In the genomic region with DNA sequence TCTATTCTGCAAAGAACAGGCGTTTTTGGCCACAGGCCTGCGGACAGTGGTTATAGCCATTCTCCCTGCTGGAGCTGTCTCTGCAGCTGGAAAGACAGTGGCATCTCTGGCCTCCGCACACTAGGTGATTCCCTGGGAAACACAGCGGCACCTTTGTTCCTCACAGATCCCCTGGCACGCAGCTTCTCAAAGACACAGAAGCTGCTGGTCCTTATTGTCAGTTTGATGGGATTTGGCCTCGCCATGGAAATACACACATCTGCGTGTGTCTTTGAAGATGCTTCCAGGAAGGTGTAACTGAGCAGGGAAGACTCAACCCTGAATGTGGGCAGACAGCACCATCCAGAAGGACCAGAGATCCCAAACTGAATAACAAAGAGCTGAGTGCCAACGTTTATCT, we compare ENCODE assay signal across 11 mouse cellular contexts. TPM values are rescaled to one million over a fixed set of nuclear protein-coding genes. Genes with fewer than 3 reads are reported as not detected.
DNase-seq lines count a peak whose midpoint lies in the region; ATAC-seq and TF ChIP-seq lines count a peak whose summit lies in the region.
"Had no signal": no experiment of that assay in that cellular context is flagged by ENCODE, and none has a peak within 500 bp of the region (broad histone marks: within the 10 kb centered on the region; RNA-seq: fewer than 3 reads in every experiment).

No protein-coding gene starts in this region.

- H3K36me3 ChIP-seq in hindbrain, embryonic 14.5 days (replicated peaks; ENCODE audit: control insufficient read depth, insufficient read depth) = 0 out of 2 replicates have a peak, but pooled peaks cover 8% of the 10 kb centered on the region
- peaks cover 23% of the 10 kb centered on the region for H3K36me3 ChIP-seq in hindbrain, embryonic 10.5 days
- peaks cover 8% of the 10 kb centered on the region for H3K36me3 ChIP-seq in midbrain, embryonic 12.5 days
- H3K36me3 ChIP-seq in midbrain, embryonic 10.5 days = peaks cover 36% of the 10 kb centered on the region
- H3K36me3 ChIP-seq in stomach, embryonic 16.5 days (ENCODE audit: control insufficient read depth, insufficient read depth, low read length) = no peaks in the 10 kb centered on the region

- H3K27me3 ChIP-seq in cerebellum, adult 2 months (ENCODE audit: control insufficient read depth, insufficient read depth, low read length) = no peaks in the 10 kb centered on the region
- no peaks in the 10 kb centered on the region for H3K27me3 ChIP-seq in hindbrain, embryonic 14.5 days (ENCODE audit: control insufficient read depth, insufficient read depth, low read length)
- no peaks in the 10 kb centered on the region for H3K27me3 ChIP-seq in hindbrain, embryonic 10.5 days (ENCODE audit: insufficient read depth, poor library complexity, severe bottlenecking)
- H3K27me3 ChIP-seq in midbrain, embryonic 12.5 days = no peaks in the 10 kb centered on the region
- no peaks in the 10 kb centered on the region for H3K27me3 ChIP-seq in midbrain, embryonic 10.5 days (ENCODE audit: low read depth, poor library complexity, severe bottlenecking)
- H3K27me3 ChIP-seq in stomach, embryonic 16.5 days (ENCODE audit: control insufficient read depth, insufficient read depth, low read length) = no peaks in the 10 kb centered on the region
- H3K27me3 ChIP-seq: megakaryocyte, embryonic 14.5 days had no signal

- H3K4me2 ChIP-seq in hindbrain, embryonic 14.5 days (replicated peaks) = no peak overlapping the region
- H3K4me2 ChIP-seq in midbrain, embryonic 12.5 days (replicated peaks) = no peak overlapping the region
- H3K4me2 ChIP-seq in stomach, embryonic 16.5 days (ENCODE audit: low read depth, low read length) = no peak overlapping the region

- no peak for DNase-seq in cerebellum, adult 2 months
- no peak for DNase-seq in cerebellum, postnatal 25 days
- DNase-seq in hindbrain, embryonic 14.5 days (ENCODE audit: low spot score) = no peak
- DNase-seq in hindbrain, embryonic 10.5 days (ENCODE audit: low spot score) = no peak
- DNase-seq in midbrain, embryonic 10.5 days (ENCODE audit: low spot score) = no peak
- no peak for DNase-seq in spleen, postnatal 4 days (ENCODE audit: low spot score in 2 of 2)
- DNase-seq: cerebellum, postnatal 14 days had no signal

- no peak overlapping the region for H3K9ac ChIP-seq in hindbrain, embryonic 14.5 days
- H3K9ac ChIP-seq in midbrain, embryonic 12.5 days (replicated peaks) = no peak overlapping the region
- H3K9ac ChIP-seq in stomach, embryonic 16.5 days (ENCODE audit: low read length) = no peak overlapping the region

- no peak for ATAC-seq in hindbrain, embryonic 14.5 days (ENCODE audit: low FRiP score)
- no peak for ATAC-seq in midbrain, embryonic 12.5 days (ENCODE audit: low FRiP score, low read depth)
- ATAC-seq in stomach, embryonic 16.5 days (ENCODE audit: insufficient read depth, low FRiP score) = no peak
- ATAC-seq: intestine, postnatal 0 days had no signal

- peak overlapping the region; percentile 0; the same call in 1 of the 2 replicates for H3K27ac ChIP-seq in cerebellum, adult 2 months (ENCODE audit: insufficient read depth, low read length)
- H3K27ac ChIP-seq in hindbrain, embryonic 14.5 days = peak overlapping the region; percentile 10; the same call in 1 of the 2 replicates
- no peak overlapping the region for H3K27ac ChIP-seq in hindbrain, embryonic 10.5 days
- H3K27ac ChIP-seq in midbrain, embryonic 12.5 days (replicated peaks) = 0 out of 2 replicates have a peak overlapping the region, but pooled peaks have one; percentile 17
- H3K27ac ChIP-seq in midbrain, embryonic 10.5 days (replicated peaks) = no peak overlapping the region; the same call in 1 of the 2 replicates
- H3K27ac ChIP-seq in stomach, embryonic 16.5 days (ENCODE audit: low read length) = peak overlapping the region; percentile 26; the same call in 1 of the 2 replicates

- no peak overlapping the region for H3K4me3 ChIP-seq in cerebellum, adult 2 months (replicated peaks; ENCODE audit: insufficient read depth, low read depth, low read length)
- no peak overlapping the region for H3K4me3 ChIP-seq in hindbrain, embryonic 14.5 days (replicated peaks; ENCODE audit: low read length)
- H3K4me3 ChIP-seq in hindbrain, embryonic 10.5 days = no peak overlapping the region
- no peak overlapping the region for H3K4me3 ChIP-seq in midbrain, embryonic 12.5 days
- H3K4me3 ChIP-seq in midbrain, embryonic 10.5 days = no peak overlapping the region
- H3K4me3 ChIP-seq in stomach, embryonic 16.5 days (replicated peaks; ENCODE audit: low read length) = no peak overlapping the region
- H3K4me3 ChIP-seq: megakaryocyte, embryonic 14.5 days had no signal

- H3K4me1 ChIP-seq in cerebellum, adult 2 months (ENCODE audit: control insufficient read depth, insufficient read depth, low read length) = peaks cover 66% of the 10 kb centered on the region
- H3K4me1 ChIP-seq in hindbrain, embryonic 14.5 days (replicated peaks; ENCODE audit: control insufficient read depth, insufficient read depth, low read length) = peaks cover 20% of the 10 kb centered on the region
- H3K4me1 ChIP-seq in hindbrain, embryonic 10.5 days (replicated peaks) = peaks cover 30% of the 10 kb centered on the region
- peaks cover 19% of the 10 kb centered on the region for H3K4me1 ChIP-seq in midbrain, embryonic 12.5 days
- H3K4me1 ChIP-seq in midbrain, embryonic 10.5 days = peaks cover 19% of the 10 kb centered on the region
- peaks cover 16% of the 10 kb centered on the region for H3K4me1 ChIP-seq in stomach, embryonic 16.5 days (ENCODE audit: control insufficient read depth, insufficient read depth, low read length)

- no peaks in the 10 kb centered on the region for H3K9me3 ChIP-seq in hindbrain, embryonic 14.5 days (ENCODE audit: control insufficient read depth, low read length)
- no peaks in the 10 kb centered on the region for H3K9me3 ChIP-seq in hindbrain, embryonic 10.5 days
- no peaks in the 10 kb centered on the region for H3K9me3 ChIP-seq in midbrain, embryonic 12.5 days
- no peaks in the 10 kb centered on the region for H3K9me3 ChIP-seq in midbrain, embryonic 10.5 days (replicated peaks)
- H3K9me3 ChIP-seq in stomach, embryonic 16.5 days (replicated peaks; ENCODE audit: control insufficient read depth, low read length) = no peaks in the 10 kb centered on the region
- H3K9me3 ChIP-seq: megakaryocyte, embryonic 14.5 days had no signal

- no peak for TF ChIP-seq CTCF in cerebellum, adult 2 months (IDR thresholded peaks at IDR 0.05; ENCODE audit: borderline replicate concordance, insufficient read depth, low read depth, low read length)

- 76% methylated on average over 8 of the region's 8 CpGs for WGBS in cerebellum, adult 2 months
- WGBS in hindbrain, embryonic 14.5 days = 80% methylated on average over 8 of the region's 8 CpGs
- 87% methylated on average over 8 of the region's 8 CpGs for WGBS in hindbrain, embryonic 10.5 days
- WGBS in midbrain, embryonic 12.5 days = 85% methylated on average over 8 of the region's 8 CpGs
- WGBS in midbrain, embryonic 10.5 days = 88% methylated on average over 8 of the region's 8 CpGs
- WGBS in stomach, embryonic 16.5 days = 81% methylated on average over 8 of the region's 8 CpGs

- no peak for TF ChIP-seq POLR2A in cerebellum, adult 2 months (IDR thresholded peaks at IDR 0.05; ENCODE audit: borderline replicate concordance, insufficient read depth, low read length)

RNA-seq across cellular contexts. Expression of gene Dusp1, which starts 41.4 kb away (rescaled TPM):
- 62.5 and 67.1 TPM in 2 replicates for polyA plus RNA-seq in cerebellum, adult 2 months (2012; rRNA removed)
- 31.5 and 31.6 TPM in 2 replicates for polyA plus RNA-seq in hindbrain, embryonic 14.5 days (2014; fragmentation: Nextera tagmentation; extraction: Ambion mirVana)
- 26.8 and 36.8 TPM in 2 replicates for polyA plus RNA-seq in hindbrain, embryonic 10.5 days (2016; fragmentation: Nextera tagmentation; extraction: Ambion mirVana)
- 35.4 and 37.5 TPM in 2 replicates for polyA plus RNA-seq in midbrain, embryonic 12.5 days (2016; fragmentation: Nextera tagmentation; extraction: Ambion mirVana)
- polyA plus RNA-seq in midbrain, embryonic 10.5 days (2016; fragmentation: Nextera tagmentation; extraction: Ambion mirVana) = 21.7 and 28.8 TPM in 2 replicates
- polyA plus RNA-seq in stomach, embryonic 16.5 days (2015; fragmentation: Nextera tagmentation; extraction: Ambion mirVana) = 18.3 and 20.4 TPM in 2 replicates

RNA-seq across cellular contexts. Expression of gene Ergic1, which starts 42.0 kb away (rescaled TPM):
- polyA plus RNA-seq in cerebellum, adult 2 months (2012; rRNA removed) = 137 and 148 TPM in 2 replicates
- polyA plus RNA-seq in hindbrain, embryonic 14.5 days (2014; fragmentation: Nextera tagmentation; extraction: Ambion mirVana) = 110 and 119 TPM in 2 replicates
- polyA plus RNA-seq in hindbrain, embryonic 10.5 days (2016; fragmentation: Nextera tagmentation; extraction: Ambion mirVana) = 97.7 and 103 TPM in 2 replicates
- 89.6 and 92.4 TPM in 2 replicates for polyA plus RNA-seq in midbrain, embryonic 12.5 days (2016; fragmentation: Nextera tagmentation; extraction: Ambion mirVana)
- 104 and 113 TPM in 2 replicates for polyA plus RNA-seq in midbrain, embryonic 10.5 days (2016; fragmentation: Nextera tagmentation; extraction: Ambion mirVana)
- polyA plus RNA-seq in stomach, embryonic 16.5 days (2015; fragmentation: Nextera tagmentation; extraction: Ambion mirVana) = 111 and 116 TPM in 2 replicates

RNA-seq across cellular contexts. Expression of gene Atp6v0e, which starts 59.7 kb away (rescaled TPM):
- 99.8 and 105 TPM in 2 replicates for polyA plus RNA-seq in cerebellum, adult 2 months (2012; rRNA removed)
- polyA plus RNA-seq in hindbrain, embryonic 14.5 days (2014; fragmentation: Nextera tagmentation; extraction: Ambion mirVana) = 91.3 and 106 TPM in 2 replicates
- 140 and 149 TPM in 2 replicates for polyA plus RNA-seq in hindbrain, embryonic 10.5 days (2016; fragmentation: Nextera tagmentation; extraction: Ambion mirVana)
- 88.3 and 92.2 TPM in 2 replicates for polyA plus RNA-seq in midbrain, embryonic 12.5 days (2016; fragmentation: Nextera tagmentation; extraction: Ambion mirVana)
- polyA plus RNA-seq in midbrain, embryonic 10.5 days (2016; fragmentation: Nextera tagmentation; extraction: Ambion mirVana) = 117 and 122 TPM in 2 replicates
- polyA plus RNA-seq in stomach, embryonic 16.5 days (2015; fragmentation: Nextera tagmentation; extraction: Ambion mirVana) = 231 and 249 TPM in 2 replicates

Comparison
In these comparisons a context has a peak if more than half of its experiments do, and no peak if none do; other contexts are left out.
1. H3K27ac ChIP-seq: peak in cerebellum, adult 2 months (single experiment), hindbrain, embryonic 14.5 days (single experiment), midbrain, embryonic 12.5 days (single experiment) and stomach, embryonic 16.5 days (single experiment); none in hindbrain, embryonic 10.5 days (single experiment) and midbrain, embryonic 10.5 days (single experiment).